Mouse (Mus musculus): ENCODE measurements around the gene Ntn5. TPM values are rescaled to one million over a fixed set of nuclear protein-coding genes. Genes with fewer than 3 reads are reported as not detected.
A peak's percentile ranks its signal among the peaks of the same experiment; 100 is the strongest.

Gene Ntn5
- polyA plus RNA-seq, 1 experiment from 2014 or later, result 3.4 TPM

DNA sequence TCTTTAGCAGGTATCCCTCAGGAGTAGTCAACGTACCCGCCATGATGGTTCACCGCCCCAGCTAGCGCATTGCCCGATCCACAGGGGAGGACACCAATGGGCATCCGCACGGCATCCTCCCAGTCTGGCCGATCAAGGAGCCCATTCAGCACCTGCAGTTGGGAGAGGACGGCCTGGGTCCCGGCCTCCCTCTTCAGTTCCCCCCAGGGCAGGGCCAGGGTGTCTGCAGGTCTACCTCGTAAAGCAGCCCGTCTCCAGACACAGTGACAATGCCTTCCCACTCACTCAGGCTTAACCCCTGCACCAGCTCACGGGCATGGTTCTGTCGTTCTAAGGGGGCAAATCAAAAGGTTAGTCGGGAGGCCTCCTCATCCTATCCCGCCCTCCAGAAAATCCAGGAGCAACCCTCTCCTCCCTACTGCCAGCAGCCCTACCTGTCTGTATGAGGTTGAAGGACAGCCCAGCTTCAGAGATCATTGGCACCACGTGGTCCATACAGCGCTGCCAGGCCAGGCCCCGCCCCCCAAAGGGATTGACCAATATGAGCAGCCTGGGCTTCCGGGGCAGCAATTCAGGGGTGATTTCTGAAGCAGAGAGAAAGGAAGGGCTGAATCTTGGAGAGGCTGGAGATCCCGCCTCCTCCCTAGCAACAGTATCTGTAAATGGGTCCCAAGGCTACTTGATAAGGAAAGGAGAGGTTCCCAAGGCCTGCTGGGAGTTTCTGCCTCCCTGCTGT is 28.4 kb downstream of the Ntn5 start:
- H3K9me3 ChIP-seq (ENCODE audit: control insufficient read depth, low read length), result no peaks in the 10 kb centered on the region
- peaks cover 35% of the 10 kb centered on the region for H3K4me1 ChIP-seq (ENCODE audit: control insufficient read depth, insufficient read depth, low read length)
- no peak overlapping the region for H3K9ac ChIP-seq (ENCODE audit: low read depth, low read length)
- H3K27ac ChIP-seq (replicated peaks; ENCODE audit: low read depth, low read length), result no peak overlapping the region
- DNase-seq (ENCODE audit: low spot score) (no peak), ATAC-seq (ENCODE audit: low read depth) (no peak)
- 85% methylated on average over 16 of the region's 21 CpGs for WGBS
- H3K27me3 ChIP-seq (replicated peaks; ENCODE audit: control insufficient read depth, insufficient read depth, low read length), result no peaks in the 10 kb centered on the region
- no peak overlapping the region for H3K4me3 ChIP-seq (ENCODE audit: low read depth, low read length)
- no peak overlapping the region for H3K4me2 ChIP-seq (ENCODE audit: low read depth, low read length)
- H3K36me3 ChIP-seq (ENCODE audit: control insufficient read depth, insufficient read depth, low read length), result peaks cover 43% of the 10 kb centered on the region

GRCm38 (mm10) chr7:45713396-45713795 is 29.6 kb downstream of the Ntn5 start:
- peaks cover 23% of the 10 kb centered on the region for H3K4me1 ChIP-seq (ENCODE audit: control insufficient read depth, insufficient read depth, low read length)
- H3K4me3 ChIP-seq (ENCODE audit: low read depth, low read length), result no peak overlapping the region
- peaks cover 43% of the 10 kb centered on the region for H3K36me3 ChIP-seq (ENCODE audit: control insufficient read depth, insufficient read depth, low read length)
- H3K9ac ChIP-seq (ENCODE audit: low read depth, low read length), result no peak overlapping the region
- H3K4me2 ChIP-seq (ENCODE audit: low read depth, low read length), result no peak overlapping the region
- ATAC-seq (ENCODE audit: low read depth) (no peak), DNase-seq (ENCODE audit: low spot score) (no peak)
- H3K27ac ChIP-seq (replicated peaks; ENCODE audit: low read depth, low read length), result no peak overlapping the region
- no peaks in the 10 kb centered on the region for H3K27me3 ChIP-seq (replicated peaks; ENCODE audit: control insufficient read depth, insufficient read depth, low read length)
- no peaks in the 10 kb centered on the region for H3K9me3 ChIP-seq (ENCODE audit: control insufficient read depth, low read length)
- WGBS, result 92% methylated on average over 14 of the region's 16 CpGs

DNA sequence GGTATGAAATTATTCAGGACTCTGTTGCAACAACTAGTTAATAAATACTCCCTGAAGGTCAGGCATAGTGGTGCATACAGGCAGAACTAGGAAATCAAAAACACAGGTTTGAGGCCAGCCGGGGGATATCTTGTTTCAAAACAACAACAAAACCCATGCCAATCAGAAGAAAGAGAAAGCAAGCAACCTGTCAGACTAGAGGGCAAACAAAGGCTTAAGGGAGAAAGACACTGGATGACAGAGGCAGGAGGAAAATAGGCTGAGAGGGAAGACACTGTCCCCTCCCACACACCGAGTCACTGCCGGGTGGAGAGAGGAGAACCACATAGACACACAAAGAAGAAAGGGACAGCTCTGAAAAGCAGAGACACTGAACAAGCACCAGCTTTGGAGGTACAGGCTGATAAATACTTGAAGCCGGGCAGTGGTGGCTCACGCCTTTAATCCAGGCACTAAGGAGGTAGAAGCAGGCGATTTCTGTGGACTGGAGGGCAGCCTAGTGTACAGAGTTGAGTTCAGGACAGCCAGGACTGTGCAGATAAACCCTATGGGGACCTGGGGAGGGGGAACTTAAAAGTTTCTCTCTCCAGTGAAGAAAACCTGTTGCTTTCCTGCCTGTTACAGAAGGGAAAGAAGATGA is 30.2 kb downstream of the Ntn5 start:
- peak overlapping the region; percentile 64 for H3K9ac ChIP-seq (ENCODE audit: low read depth, low read length)
- H3K27ac ChIP-seq (replicated peaks; ENCODE audit: low read depth, low read length), result no peak overlapping the region
- H3K27me3 ChIP-seq (replicated peaks; ENCODE audit: control insufficient read depth, insufficient read depth, low read length), result no peaks in the 10 kb centered on the region
- H3K36me3 ChIP-seq (ENCODE audit: control insufficient read depth, insufficient read depth, low read length), result peaks cover 46% of the 10 kb centered on the region
- H3K4me2 ChIP-seq (ENCODE audit: low read depth, low read length), result peak overlapping the region; percentile 71
- peak overlapping the region; percentile 57 for H3K4me3 ChIP-seq (ENCODE audit: low read depth, low read length)
- ATAC-seq (ENCODE audit: low read depth), result no peak
- no peak for DNase-seq (ENCODE audit: low spot score)
- 72% methylated on average over 6 of the region's 6 CpGs for WGBS
- no peaks in the 10 kb centered on the region for H3K9me3 ChIP-seq (ENCODE audit: control insufficient read depth, low read length)
- H3K4me1 ChIP-seq (ENCODE audit: control insufficient read depth, insufficient read depth, low read length), result peaks cover 19% of the 10 kb centered on the region

GRCm38 (mm10) chr7:45714630-45715089 is 30.8 kb downstream of the Ntn5 start:
- Histone ChIP-seq H3K4me3 (ENCODE audit: low read depth, low read length) (peak overlapping the region; percentile 57), H3K9me3 (ENCODE audit: control insufficient read depth, low read length) (no peaks in the 10 kb centered on the region), H3K9ac (ENCODE audit: low read depth, low read length) (peak overlapping the region; percentile 64), H3K4me2 (ENCODE audit: low read depth, low read length) (peak overlapping the region; percentile 71), H3K27ac (replicated peaks; ENCODE audit: low read depth, low read length) (peak overlapping the region; percentile 40; the same call in 1 of the 2 replicates), H3K27me3 (replicated peaks; ENCODE audit: control insufficient read depth, insufficient read depth, low read length) (no peaks in the 10 kb centered on the region), H3K36me3 (ENCODE audit: control insufficient read depth, insufficient read depth, low read length) (peaks cover 51% of the 10 kb centered on the region), H3K4me1 (ENCODE audit: control insufficient read depth, insufficient read depth, low read length) (peaks cover 21% of the 10 kb centered on the region)
- ATAC-seq (ENCODE audit: low read depth), result peak; percentile 26
- WGBS, result 10% methylated on average over 13 of the region's 14 CpGs
- peak; percentile 61 for DNase-seq (ENCODE audit: low spot score)

- Histone ChIP-seq H3K27me3 (replicated peaks; ENCODE audit: control insufficient read depth, insufficient read depth, low read length) (no peaks in the 10 kb centered on the region), H3K9me3 (ENCODE audit: control insufficient read depth, low read length) (no peaks in the 10 kb centered on the region), H3K4me2 (ENCODE audit: low read depth, low read length) (peak within 1 kb of the TSS; percentile 71), H3K4me1 (ENCODE audit: control insufficient read depth, insufficient read depth, low read length) (peaks cover 21% of the 10 kb centered on the region), H3K4me3 (ENCODE audit: low read depth, low read length) (peak within 1 kb of the TSS; percentile 57), H3K27ac (replicated peaks; ENCODE audit: low read depth, low read length) (peak within 1 kb of the TSS; percentile 67), H3K9ac (ENCODE audit: low read depth, low read length) (peak within 1 kb of the TSS; percentile 64), H3K36me3 (ENCODE audit: control insufficient read depth, insufficient read depth, low read length) (peaks cover 51% of the 10 kb centered on the region)
- 13% methylated on average over 23 of the region's 34 CpGs for WGBS
- ATAC-seq (ENCODE audit: low read depth) (peak; percentile 94), DNase-seq (ENCODE audit: low spot score) (peak; percentile 99)
Observed at GRCm38 (mm10) chr7:45715090-45715708, 31.4 kb downstream of the Ntn5 start, which contains the start of gene Rpl18. TSS of gene Rpl18 (plus strand) at chr7:45715457.

DNA sequence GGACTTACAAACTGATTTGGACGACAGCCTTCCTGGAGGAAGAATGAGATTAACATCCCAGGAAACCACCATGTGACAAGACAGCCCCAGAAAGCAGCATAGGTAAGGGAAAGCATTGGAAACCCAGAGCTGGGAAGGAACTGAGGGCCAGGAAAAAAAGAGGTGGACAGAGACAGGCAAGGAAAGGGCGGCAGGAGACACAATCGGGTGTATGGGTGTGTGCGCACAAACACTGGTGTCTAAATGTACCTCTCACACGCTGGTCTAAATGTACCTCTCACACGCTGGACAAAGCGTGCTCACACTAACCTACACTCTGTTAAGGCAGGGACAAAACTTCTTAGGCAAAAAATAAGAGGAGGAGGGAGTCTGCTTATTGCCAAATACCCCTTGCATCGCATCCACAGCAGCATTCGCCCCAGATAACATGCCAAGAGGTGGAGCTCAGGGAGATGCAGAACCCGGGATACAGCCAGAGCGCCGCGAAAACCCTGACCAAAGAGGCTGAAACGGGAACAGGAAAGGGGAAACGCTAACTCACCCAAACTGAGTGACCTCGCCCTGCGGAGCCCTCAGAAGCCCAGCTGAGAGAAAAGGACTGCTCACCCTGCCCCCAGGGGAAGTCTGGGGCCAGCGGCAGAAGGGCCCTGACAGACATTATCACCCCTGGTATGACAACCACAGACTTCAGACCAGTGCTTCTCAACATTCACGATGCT is 32.1 kb downstream of the Ntn5 start:
- Histone ChIP-seq H3K27ac (replicated peaks; ENCODE audit: low read depth, low read length) (peak overlapping the region; percentile 67), H3K4me1 (ENCODE audit: control insufficient read depth, insufficient read depth, low read length) (peaks cover 21% of the 10 kb centered on the region), H3K9ac (ENCODE audit: low read depth, low read length) (peak overlapping the region; percentile 34; the same call in 1 of the 2 replicates), H3K9me3 (ENCODE audit: control insufficient read depth, low read length) (no peaks in the 10 kb centered on the region), H3K36me3 (ENCODE audit: control insufficient read depth, insufficient read depth, low read length) (peaks cover 50% of the 10 kb centered on the region), H3K27me3 (replicated peaks; ENCODE audit: control insufficient read depth, insufficient read depth, low read length) (no peaks in the 10 kb centered on the region), H3K4me2 (ENCODE audit: low read depth, low read length) (peak overlapping the region; percentile 71), H3K4me3 (ENCODE audit: low read depth, low read length) (peak overlapping the region; percentile 57)
- ATAC-seq (ENCODE audit: low read depth) (no peak), DNase-seq (ENCODE audit: low spot score) (no peak)
- WGBS, result 82% methylated on average over 19 of the region's 19 CpGs

GRCm38 (mm10) chr7:45716460-45716857 is 32.6 kb downstream of the Ntn5 start:
- Histone ChIP-seq H3K36me3 (ENCODE audit: control insufficient read depth, insufficient read depth, low read length) (peaks cover 47% of the 10 kb centered on the region), H3K9ac (ENCODE audit: low read depth, low read length) (0 out of 2 replicates have a peak overlapping the region, but pooled peaks have one; percentile 34), H3K27ac (replicated peaks; ENCODE audit: low read depth, low read length) (no peak overlapping the region), H3K27me3 (replicated peaks; ENCODE audit: control insufficient read depth, insufficient read depth, low read length) (no peaks in the 10 kb centered on the region), H3K9me3 (ENCODE audit: control insufficient read depth, low read length) (no peaks in the 10 kb centered on the region), H3K4me2 (ENCODE audit: low read depth, low read length) (peak overlapping the region; percentile 71), H3K4me1 (ENCODE audit: control insufficient read depth, insufficient read depth, low read length) (peaks cover 21% of the 10 kb centered on the region), H3K4me3 (ENCODE audit: low read depth, low read length) (peak overlapping the region; percentile 79)
- ATAC-seq (ENCODE audit: low read depth) (no peak), DNase-seq (ENCODE audit: low spot score) (no peak)
- WGBS, result 88% methylated on average over 3 of the region's 3 CpGs

All from embryonic facial prominence, embryonic 14.5 days (tissue).